Mouse (Mus musculus): ENCODE data around the gene Actr3b. TPM values are rescaled to one million over a fixed set of nuclear protein-coding genes. Genes with fewer than 3 reads are reported as not detected.
"Not testable (repeated sequence)": the region's sequence is repeated elsewhere in the genome, so short reads cannot be mapped to it uniquely, and the experiment has no call there.

Gene Actr3b
- total RNA-seq, 2 experiments from 2014 or later = 1.1 to 1.5 TPM

DNA sequence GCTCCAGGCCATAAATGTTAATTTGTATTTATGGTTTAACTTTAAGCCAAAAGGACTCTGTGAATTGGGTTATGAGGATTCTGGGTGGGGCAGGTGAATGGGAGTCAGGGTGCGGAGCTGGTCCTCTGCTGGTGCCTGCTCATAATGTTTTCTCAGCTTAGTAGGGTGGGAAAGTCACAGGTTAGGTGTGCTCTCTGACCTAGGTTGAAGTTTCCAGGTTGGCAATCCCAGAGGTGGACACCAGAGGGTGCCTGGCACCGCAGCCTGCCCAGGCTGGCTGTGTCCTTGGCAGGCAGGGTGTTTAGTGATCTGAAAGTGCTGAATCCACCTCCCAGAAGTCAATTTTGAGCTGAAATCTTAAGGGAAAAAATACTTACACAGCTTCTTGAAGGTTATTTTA is 113.2 kb downstream of the Actr3b start:
- DNase-seq = no peak
- intact Hi-C loops (cut with DNase I; ENCODE audit: low total_unique reads) = no loop called here

DNA sequence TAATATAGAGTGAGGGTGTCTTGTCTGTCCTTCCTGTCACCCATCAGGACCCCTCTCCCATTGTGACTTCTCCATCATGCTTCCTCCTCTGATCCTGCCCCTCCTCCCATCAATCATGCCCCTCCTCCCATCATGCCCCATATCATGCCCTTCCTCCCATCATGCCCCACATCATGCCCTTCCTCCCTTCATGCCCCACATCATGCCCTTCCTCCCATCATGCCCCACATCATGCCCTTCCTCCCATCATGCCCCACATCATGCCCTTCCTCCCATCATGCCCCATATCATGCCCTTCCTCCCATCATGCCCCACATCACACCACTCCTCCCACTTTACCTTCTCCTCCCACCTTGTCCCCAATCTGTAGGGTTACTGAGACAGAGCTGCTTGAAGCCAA is 116.1 kb downstream of the Actr3b start:
- intact Hi-C loops (cut with DNase I; ENCODE audit: low total_unique reads); DNase-seq: not testable (repeated sequence)

DNA sequence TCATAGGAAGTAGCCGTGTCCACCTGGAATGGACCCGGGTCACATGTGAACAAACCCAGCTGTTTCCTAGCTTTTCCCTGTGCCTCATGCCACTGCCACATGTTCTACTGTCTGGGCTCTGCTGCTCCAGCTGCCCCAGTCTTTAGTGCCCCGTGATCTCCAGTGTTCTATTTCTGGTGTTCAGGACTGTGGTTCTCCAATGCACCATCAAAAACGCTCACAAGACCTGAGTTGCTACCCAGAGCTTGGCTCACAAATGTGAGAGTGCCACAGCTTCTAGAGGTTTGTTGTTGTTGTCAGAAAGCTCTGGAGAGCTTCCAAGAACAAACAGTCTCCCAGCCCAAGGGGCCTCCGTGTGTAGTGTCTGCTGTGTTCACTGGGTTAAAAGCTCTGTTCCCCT is 117.5 kb downstream of the Actr3b start:
- no peak for DNase-seq
- intact Hi-C loops (cut with DNase I; ENCODE audit: low total_unique reads) = no loop called here

DNA sequence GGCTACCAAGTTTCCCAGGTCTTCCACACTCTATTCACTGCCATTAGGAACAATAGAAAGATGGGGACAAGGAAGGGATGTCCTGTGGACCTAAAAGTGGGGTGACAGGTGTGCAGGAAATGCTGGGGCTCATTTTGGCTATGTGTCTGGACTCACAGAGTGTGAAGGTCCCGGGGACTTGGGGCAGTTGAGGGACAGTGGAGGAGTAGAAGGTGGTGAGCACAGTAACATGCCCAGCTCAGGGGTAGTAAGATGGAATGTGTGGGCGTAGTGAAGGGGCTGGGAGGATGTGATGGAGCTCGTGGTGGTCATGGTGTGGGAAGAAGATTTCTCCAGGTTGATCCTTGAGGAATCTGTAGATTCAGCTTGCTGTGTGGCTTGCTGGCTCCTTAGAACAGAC is 118.2 kb downstream of the Actr3b start:
- intact Hi-C loops (cut with DNase I; ENCODE audit: low total_unique reads) = no loop called here
- no peak for DNase-seq

GRCm38 (mm10) chr5:25886708-25887107 is 126.9 kb downstream of the Actr3b start:
- intact Hi-C loops (cut with DNase I; ENCODE audit: low total_unique reads) = no loop called here
- no peak for DNase-seq

DNA sequence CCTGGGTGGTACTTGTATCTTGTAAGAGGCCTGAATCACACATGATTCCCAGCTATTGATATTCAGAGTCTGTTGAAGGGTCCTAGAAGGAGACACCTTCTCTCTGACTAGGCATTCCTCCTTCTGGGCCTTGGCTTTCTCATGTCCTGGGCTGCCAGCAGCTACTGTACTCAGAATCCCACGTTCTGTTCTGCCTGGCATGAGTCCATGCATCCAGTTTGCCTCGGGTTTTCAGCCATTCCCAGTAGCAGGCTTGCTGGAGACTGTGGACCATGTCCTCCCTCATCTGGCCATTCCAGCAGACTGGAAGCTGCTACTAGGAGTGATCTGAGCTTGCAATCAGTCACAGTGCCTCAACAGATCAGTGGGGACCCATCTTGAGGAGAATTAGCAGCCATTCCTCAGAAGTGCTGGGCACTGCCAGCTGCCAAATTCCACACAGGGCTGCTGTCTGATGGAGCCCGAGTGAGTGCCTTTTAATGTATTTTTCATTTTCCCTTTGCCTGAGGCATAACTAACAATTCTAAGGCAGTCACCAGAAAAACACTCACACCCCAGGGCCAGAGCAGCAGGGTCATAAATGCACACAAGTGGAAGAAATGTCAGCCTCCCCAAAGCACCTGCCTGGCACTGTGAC is 130.1 kb downstream of the Actr3b start:
- DNase-seq = no peak
- intact Hi-C loops (cut with DNase I; ENCODE audit: low total_unique reads) = no loop called here

GRCm38 (mm10) chr5:25891321-25891720 is 131.5 kb downstream of the Actr3b start:
- peak; percentile 15 for DNase-seq
- intact Hi-C loops (cut with DNase I; ENCODE audit: low total_unique reads) = no loop called here

Other genes starting within 250 kb of the Actr3b start
- gene Cct8l1, start 243.9 kb upstream of the Actr3b start, total RNA-seq (2021) = not detected
- gene Xrcc2, start 54.2 kb upstream of the Actr3b start, total RNA-seq (2021) = 1 to 10 TPM; 1.6 to 1.8 TPM
- gene Gm21663, start 182.4 kb downstream of the Actr3b start, total RNA-seq (2021) = not detected
- not detected for gene Gm21671, start 194.4 kb downstream of the Actr3b start, total RNA-seq (2021)
- gene Gm21680, start 212.7 kb downstream of the Actr3b start, total RNA-seq (2021) = not detected
- gene Gm21698, start 228.7 kb downstream of the Actr3b start, total RNA-seq (2021) = not detected
- not detected for gene Gm1979, start 244.8 kb downstream of the Actr3b start, total RNA-seq (2021)